Mouse (Mus musculus) lung, embryonic 16.5 days (tissue): ENCODE results near the gene Trnp1. TPM values are rescaled to one million over a fixed set of nuclear protein-coding genes. Genes with fewer than 3 reads are reported as not detected.
A peak's percentile ranks its signal among the peaks of the same experiment; 100 is the strongest.

Experiments used
- ATAC-seq: fragments of 200-750 bp; cut with Nextera tagmentation; 2 replicates; pipeline ENCODE4 v1.8.0; 2017; ENCODE audit warnings: low read depth, mild to moderate bottlenecking, moderate library complexity
- H3K27ac ChIP-seq: fragments of 300-500 bp; sonication (generic); 2 replicates; pipeline ENCODE4 v1.5.1; 2014; ENCODE audit warnings: mild to moderate bottlenecking, control low read depth, low read length
- H3K27me3 ChIP-seq: fragments of 300-500 bp; sonication (generic); 2 replicates; pipeline ENCODE4 v1.6.1; 2014; ENCODE audit warnings: low read depth, low read length, mixed read lengths; ENCODE audit not compliant: control insufficient read depth, insufficient read depth
- H3K36me3 ChIP-seq: fragments of 300-500 bp; sonication (generic); 2 replicates; pipeline ENCODE4 v1.6.1; 2014; ENCODE audit warnings: low read length; ENCODE audit not compliant: control insufficient read depth, insufficient read depth
- H3K4me1 ChIP-seq: fragments of 300-500 bp; sonication (generic); replicated peaks from 2 replicates; pipeline ENCODE4 v1.6.1; 2014; ENCODE audit warnings: low read length, mixed read lengths; ENCODE audit not compliant: control insufficient read depth, insufficient read depth
- H3K4me2 ChIP-seq: fragments of 300-500 bp; sonication (generic); 2 replicates; pipeline ENCODE4 v1.6.1; 2014; ENCODE audit warnings: low read depth, low read length, control low read depth
- H3K4me3 ChIP-seq: fragments of 300-500 bp; sonication (generic); 2 replicates; pipeline ENCODE4 v1.5.1; 2014; ENCODE audit warnings: mild to moderate bottlenecking, low read length, control low read depth
- H3K9ac ChIP-seq: fragments of 300-500 bp; sonication (generic); 2 replicates; pipeline ENCODE4 v1.6.1; 2014; ENCODE audit warnings: low read length, control low read depth
- H3K9me3 ChIP-seq: fragments of 300-500 bp; sonication (generic); 2 replicates; pipeline ENCODE4 v1.6.1; 2016; ENCODE audit warnings: low read length; ENCODE audit not compliant: control insufficient read depth
- WGBS: fragments of 180-500 bp; shearing (Covaris S2); extraction: QIAGEN DNeasy Blood & Tissue Kit; methylation state at CpG from one replicate; pipeline ENCODE4 v1.1.7; 2014; 5-methylcytosine and 5-hydroxymethylcytosine counted together
- polyA plus RNA-seq: library from polyadenylated mRNA; unstranded; fragments of >200 nt; fragmentation: Nextera tagmentation; extraction: Ambion mirVana; gene quantifications from 2 replicates; pipeline ENCODE4 v1.2.1, GENCODE M21; 2015

Trnp1 gene
- polyA plus RNA-seq, 1 experiment from 2014 or later: 0.18 TPM

DNA sequence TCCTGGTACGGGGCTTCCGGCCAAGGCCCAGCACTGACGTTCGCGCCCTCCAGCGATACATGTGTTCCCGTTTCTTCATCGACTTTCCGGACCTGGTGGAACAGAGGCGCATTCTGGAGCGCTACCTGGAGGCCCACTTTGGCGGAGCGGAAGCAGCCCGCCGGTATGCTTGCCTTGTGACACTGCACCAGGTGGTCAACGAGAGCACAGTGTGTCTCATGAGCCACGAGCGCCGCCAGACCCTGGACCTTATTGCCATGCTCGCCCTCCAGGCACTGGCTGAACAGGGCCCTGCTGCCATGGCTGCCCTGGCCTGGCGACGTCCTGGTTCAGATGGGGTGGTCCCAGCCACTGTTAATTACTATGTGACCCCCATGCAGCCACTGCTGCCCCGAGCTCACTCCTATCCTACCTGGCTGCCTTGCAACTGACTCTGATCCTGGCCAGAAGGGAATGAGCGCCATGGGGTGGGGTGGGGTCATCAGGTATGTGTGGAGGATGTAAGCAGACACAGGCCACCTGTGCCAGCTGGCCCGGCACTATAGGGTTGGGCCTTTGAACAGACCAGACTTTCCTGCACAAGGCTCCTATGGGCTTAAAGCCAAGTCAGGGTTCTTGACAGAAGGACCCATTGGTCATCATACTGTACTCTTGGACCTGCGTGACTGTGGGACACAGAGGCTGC is 11.5 kb downstream of the Trnp1 start:
- Histone ChIP-seq H3K27me3 (peaks cover 5% of the 10 kb centered on the region), H3K9me3 (no peaks in the 10 kb centered on the region), H3K4me1 (peaks cover 22% of the 10 kb centered on the region), H3K9ac (no peak overlapping the region), H3K4me2 (no peak overlapping the region), H3K4me3 (no peak overlapping the region), H3K27ac (no peak overlapping the region), H3K36me3 (no peaks in the 10 kb centered on the region)
- no peak for ATAC-seq
- 91% methylated on average over 26 of the region's 26 CpGs for WGBS

DNA sequence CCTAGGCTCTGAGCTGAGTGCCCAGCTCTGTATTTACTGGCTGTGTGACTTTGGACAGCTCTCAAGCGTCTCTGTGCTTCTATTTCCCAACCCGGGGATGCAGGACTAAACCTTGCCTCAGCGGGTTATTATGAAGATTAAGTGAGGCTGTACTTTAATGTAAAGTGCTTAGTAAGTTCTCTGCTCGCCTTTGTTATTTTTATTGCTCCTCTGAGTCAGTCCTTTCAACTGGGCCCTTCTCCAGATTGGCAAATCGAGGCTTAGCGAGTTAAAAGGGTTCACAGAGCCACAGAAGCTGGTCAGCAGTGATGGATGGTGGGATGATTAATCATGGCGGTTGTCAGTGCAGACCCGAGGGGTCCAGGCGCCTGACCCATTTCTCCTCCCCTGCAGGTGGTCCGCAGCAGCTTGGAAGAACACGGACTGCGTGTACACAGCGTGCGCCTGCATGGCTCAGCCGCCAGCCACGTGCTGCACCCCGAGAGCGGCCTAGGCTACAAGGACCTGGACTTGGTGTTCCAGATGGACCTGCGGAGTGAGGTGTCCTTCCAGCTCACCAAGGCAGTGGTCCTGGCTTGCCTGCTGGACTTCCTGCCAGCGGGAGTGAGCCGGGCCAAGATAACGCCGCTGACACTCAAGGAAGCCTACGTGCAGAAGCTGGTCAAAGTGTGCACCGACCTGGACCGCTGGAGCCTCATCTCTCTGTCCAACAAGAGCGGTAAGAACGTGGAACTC is 12.5 kb downstream of the Trnp1 start:
- Histone ChIP-seq H3K4me2 (no peak overlapping the region), H3K27ac (no peak overlapping the region), H3K4me1 (peaks cover 18% of the 10 kb centered on the region), H3K36me3 (no peaks in the 10 kb centered on the region), H3K27me3 (peaks cover 12% of the 10 kb centered on the region), H3K4me3 (no peak overlapping the region), H3K9me3 (no peaks in the 10 kb centered on the region), H3K9ac (no peak overlapping the region)
- WGBS: 83% methylated on average over 28 of the region's 28 CpGs
- ATAC-seq: no peak

DNA sequence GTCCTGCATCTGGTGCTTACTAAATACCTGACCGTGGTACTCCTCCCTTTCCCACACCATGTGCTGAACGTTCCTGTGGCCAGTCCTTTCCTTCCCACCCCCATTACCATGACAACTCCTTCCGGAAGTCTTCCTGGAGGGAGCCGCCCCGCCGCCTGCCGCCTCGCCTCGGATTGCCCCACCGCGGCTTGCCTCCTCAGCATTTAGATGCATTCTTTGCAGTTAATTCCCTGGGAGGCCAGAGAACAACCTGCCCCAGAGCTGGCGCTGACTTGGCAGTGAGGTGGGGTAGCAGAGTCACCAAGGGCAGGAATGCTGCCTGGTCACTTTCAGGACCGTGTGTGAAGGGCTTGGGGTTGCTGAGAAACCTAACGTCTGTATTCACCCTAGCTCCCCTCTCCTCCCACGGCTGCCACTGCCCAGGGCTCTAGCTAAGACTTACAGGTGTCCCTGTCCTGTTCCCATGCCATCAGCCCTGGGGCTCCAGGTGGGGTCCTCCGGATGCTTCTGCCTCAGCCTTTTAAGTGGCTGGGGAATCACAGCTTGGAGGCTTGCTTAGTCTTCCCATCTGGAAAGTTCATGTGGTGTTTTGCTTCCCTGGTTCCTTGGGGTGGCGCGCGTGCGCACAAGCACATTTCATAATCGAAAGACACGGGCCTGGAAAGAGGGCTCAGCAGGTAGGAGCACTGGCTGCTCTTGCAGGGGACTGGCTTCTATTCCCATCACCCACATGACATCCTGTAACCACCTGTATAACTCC is 13.9 kb downstream of the Trnp1 start:
- H3K27ac ChIP-seq: peak overlapping the region; percentile 83
- no peaks in the 10 kb centered on the region for H3K36me3 ChIP-seq
- peaks cover 19% of the 10 kb centered on the region for H3K27me3 ChIP-seq
- H3K9me3 ChIP-seq: no peaks in the 10 kb centered on the region
- H3K4me1 ChIP-seq: peaks cover 18% of the 10 kb centered on the region
- H3K4me2 ChIP-seq: peak overlapping the region; percentile 31
- H3K4me3 ChIP-seq: peak overlapping the region; percentile 13
- H3K9ac ChIP-seq: peak overlapping the region; percentile 31; the same call in 1 of the 2 replicates
- ATAC-seq: peak; percentile 43
- WGBS: 10% methylated on average over 22 of the region's 22 CpGs

DNA sequence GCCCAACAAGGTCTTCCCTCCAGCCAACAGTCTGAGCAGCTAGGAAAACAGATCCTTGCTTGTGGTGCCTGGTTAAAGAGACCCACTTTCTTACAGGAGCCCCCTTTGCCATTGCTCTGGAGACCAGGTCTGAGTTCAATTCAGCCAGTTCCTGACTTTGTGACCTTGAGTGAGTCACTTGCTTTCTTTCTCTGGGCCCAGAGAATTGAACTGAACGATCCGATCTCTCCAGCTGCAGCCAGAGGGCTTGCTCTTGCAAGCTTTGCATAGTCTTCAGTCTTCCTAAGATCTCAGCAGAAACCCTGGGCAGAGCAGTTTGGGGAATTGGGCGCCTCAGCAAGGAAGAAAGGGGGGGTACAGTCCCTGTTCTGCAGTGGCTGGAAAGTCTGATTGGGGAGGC is 15.9 kb downstream of the Trnp1 start:
- Histone ChIP-seq H3K27ac (no peak overlapping the region), H3K9ac (no peak overlapping the region), H3K9me3 (no peaks in the 10 kb centered on the region), H3K4me3 (no peak overlapping the region), H3K4me1 (peaks cover 13% of the 10 kb centered on the region), H3K36me3 (no peaks in the 10 kb centered on the region), H3K27me3 (peaks cover 27% of the 10 kb centered on the region), H3K4me2 (no peak overlapping the region)
- WGBS: 67% methylated on average over 3 of the region's 3 CpGs
- no peak for ATAC-seq

DNA sequence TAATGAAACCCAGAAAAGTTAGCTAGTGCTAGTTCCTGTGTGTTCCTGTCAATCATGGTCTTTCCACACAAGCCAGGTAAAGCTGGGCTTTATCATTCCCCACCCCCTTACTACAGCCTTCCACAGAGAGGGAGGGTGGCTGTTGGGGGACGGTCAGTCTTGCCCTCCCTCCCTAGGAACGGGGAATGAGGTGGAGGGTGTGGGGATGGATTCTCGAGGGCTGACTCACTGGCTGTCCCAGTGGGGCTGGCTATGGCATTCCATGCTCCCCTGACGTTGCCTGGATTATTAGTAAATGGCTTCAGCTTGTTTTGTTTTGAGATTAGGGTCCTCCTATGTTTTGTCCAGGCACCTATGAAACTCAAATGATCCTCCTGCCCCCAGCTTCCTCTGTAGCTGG is 16.9 kb downstream of the Trnp1 start:
- Histone ChIP-seq H3K27ac (no peak overlapping the region), H3K9ac (no peak overlapping the region), H3K4me2 (no peak overlapping the region), H3K36me3 (no peaks in the 10 kb centered on the region), H3K4me1 (peaks cover 13% of the 10 kb centered on the region), H3K4me3 (no peak overlapping the region), H3K9me3 (no peaks in the 10 kb centered on the region), H3K27me3 (peaks cover 27% of the 10 kb centered on the region)
- no peak for ATAC-seq
- WGBS: 14% methylated on average over 4 of the region's 4 CpGs

DNA sequence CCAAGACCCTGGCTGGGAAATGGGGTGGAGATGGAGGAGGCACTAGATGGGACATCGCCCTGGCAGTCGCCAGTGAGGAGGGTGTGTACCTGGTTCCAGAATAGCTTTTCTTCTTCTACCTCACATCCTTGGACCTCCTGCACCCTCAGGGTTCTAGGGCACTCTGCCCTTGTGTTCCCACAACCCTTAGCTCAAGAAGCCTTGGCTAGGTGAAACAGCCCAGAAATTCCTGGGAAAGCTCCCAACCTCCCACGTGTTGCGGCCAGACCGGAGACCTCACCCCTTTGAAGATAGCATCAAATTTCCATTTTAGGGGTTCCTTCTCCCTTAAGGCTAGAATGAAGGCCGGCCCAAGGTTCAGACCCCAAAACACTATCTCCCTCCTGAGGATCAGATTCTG is 17.6 kb downstream of the Trnp1 start:
- ATAC-seq: no peak
- peaks cover 13% of the 10 kb centered on the region for H3K4me1 ChIP-seq
- H3K36me3 ChIP-seq: no peaks in the 10 kb centered on the region
- whole genome bisulfite sequencing: 44% methylated on average over 6 of the region's 6 CpGs
- H3K4me2 ChIP-seq: peak overlapping the region; percentile 62
- H3K9ac ChIP-seq: no peak overlapping the region; the same call in 1 of the 2 replicates
- peak overlapping the region; percentile 51 for H3K4me3 ChIP-seq
- no peak overlapping the region for H3K27ac ChIP-seq
- H3K27me3 ChIP-seq: peaks cover 27% of the 10 kb centered on the region
- H3K9me3 ChIP-seq: no peaks in the 10 kb centered on the region

DNA sequence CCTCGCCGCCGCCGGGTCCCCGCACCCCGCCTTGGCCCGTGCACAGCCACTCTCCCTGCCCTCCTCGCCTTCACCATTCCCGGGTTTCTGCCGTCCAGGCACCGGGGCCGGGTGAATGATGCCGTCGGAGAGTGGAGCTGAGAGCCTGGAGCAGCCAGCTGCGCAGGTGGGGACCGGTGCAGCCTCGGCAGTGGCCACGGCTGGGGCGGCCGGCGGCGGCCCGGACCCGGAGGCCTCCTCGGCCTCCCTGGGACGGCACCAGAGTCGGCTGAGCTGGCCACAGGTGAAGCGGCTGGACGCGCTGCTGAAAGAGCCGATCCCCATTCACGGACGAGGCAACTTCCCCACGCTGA is 18.2 kb downstream of the Trnp1 start:
- Histone ChIP-seq H3K36me3 (no peaks in the 10 kb centered on the region), H3K27ac (no peak overlapping the region), H3K4me3 (peak overlapping the region; percentile 51), H3K9me3 (no peaks in the 10 kb centered on the region), H3K9ac (peak overlapping the region; percentile 54), H3K27me3 (peaks cover 27% of the 10 kb centered on the region), H3K4me2 (peak overlapping the region; percentile 62), H3K4me1 (peaks cover 13% of the 10 kb centered on the region)
- WGBS: 4% methylated on average over 31 of the region's 34 CpGs
- ATAC-seq: no peak

DNA sequence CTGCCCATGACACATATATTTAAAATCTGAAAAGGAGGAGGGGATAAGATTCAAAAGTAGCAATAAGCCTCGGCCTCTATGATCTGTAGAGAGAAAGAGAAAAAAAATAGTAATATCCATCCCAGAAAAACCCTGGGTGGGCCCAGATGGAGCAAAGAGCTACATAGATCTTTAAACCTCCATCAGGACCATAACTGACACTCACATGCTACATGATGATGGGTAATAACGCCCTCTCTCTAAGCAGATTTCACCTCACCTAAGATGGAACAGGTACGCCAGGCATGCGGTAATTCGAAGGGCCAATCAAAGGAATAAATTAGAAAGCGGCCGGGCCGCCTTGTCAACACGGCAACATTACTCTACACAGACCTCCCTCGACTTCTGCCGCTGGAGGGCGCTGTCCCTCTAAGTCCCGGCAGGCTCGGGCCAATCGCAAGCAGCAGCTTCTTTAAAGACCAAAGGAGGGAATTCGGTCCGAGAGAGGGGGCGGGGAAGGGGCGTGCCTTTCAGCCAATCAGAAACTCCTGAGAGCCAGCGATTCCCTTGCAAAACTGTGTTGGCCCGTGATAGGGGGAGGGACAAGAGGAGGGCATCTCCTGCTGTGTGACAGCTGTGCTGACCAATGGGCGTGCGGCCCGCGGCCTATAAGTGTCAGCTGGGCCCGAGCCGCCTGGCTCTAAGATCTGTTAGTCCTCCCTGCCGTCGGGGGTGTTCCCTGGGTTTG is 18.7 kb downstream of the Trnp1 start, which contains the start of gene Tent5b:
Gene Tent5b, plus strand, starts transcription at position 675 of the 727 bp plus-strand sequence.
- Histone ChIP-seq H3K27me3 (peaks cover 27% of the 10 kb centered on the region), H3K27ac (no peak within 1 kb of the TSS), H3K9me3 (no peaks in the 10 kb centered on the region), H3K9ac (peak within 1 kb of the TSS; percentile 54), H3K4me2 (peak within 1 kb of the TSS; percentile 62), H3K4me3 (peak within 1 kb of the TSS; percentile 51), H3K4me1 (peaks cover 12% of the 10 kb centered on the region), H3K36me3 (no peaks in the 10 kb centered on the region)
- 3% methylated on average over 29 of the region's 29 CpGs for WGBS
- peak; percentile 98 for ATAC-seq
